Mouse (Mus musculus) retina, embryonic 14.5 days (tissue): Measurements from ENCODE around the gene Nr3c2.

Experiments used
- DNase-seq: peaks from one replicate; pipeline ENCODE4 v3.0.0-alpha.2; 2015; ENCODE audit warnings: low spot score

The Nr3c2 gene

GRCm38 (mm10) chr8:76899411-76900154, at the start of gene Nr3c2:
TSS of gene Nr3c2 (plus strand) at chr8:76899442.
- DNase-seq: peak; percentile 58

DNA sequence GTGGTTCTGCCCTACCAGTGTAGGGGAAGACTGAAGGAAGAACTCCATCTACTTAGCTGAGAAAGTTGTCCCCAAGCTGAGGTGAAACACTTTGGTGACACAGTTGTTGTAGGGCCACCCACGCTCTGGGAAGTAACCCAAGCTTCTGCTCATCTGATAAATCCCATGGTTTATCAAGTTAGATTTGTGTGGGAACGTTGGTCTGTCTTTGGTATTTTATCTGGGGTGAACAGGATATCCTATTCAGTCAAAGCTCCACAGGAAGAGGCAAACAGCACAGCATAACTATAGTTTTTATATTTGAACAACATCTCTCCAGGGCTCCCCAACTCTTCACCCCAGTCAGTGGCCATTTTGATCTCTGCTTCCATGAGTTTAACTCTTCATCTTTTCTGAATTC, 40.7 kb upstream of the Nr3c2 start:
- DNase-seq: no peak

DNA sequence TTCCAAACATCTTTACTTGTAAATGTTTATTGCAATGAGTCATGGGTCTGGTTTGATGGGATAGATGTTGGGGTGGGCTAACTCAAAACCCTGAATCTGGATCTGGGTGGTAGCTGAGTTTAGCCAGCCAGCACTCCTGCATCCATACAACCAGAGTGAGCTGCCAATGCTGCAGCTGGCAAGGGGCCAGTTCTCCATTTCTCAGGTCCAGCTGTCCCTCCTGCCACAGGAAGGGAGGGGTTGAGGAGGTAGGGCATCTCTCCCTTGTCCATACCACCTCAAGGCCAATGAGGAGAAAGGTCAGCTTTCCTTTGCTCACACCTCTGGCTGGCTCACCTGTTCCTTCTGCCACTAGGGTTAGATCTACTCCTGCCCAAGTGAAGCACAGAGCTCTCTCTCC, 39.5 kb upstream of the Nr3c2 start:
- DNase-seq: no peak

GRCm38 (mm10) chr8:76863066-76863465, 36.2 kb upstream of the Nr3c2 start:
- no peak for DNase-seq

GRCm38 (mm10) chr8:76876809-76877208, 22.4 kb upstream of the Nr3c2 start:
- no peak for DNase-seq

GRCm38 (mm10) chr8:76897050-76897449, 2.2 kb upstream of the Nr3c2 start:
- DNase-seq: no peak

DNA sequence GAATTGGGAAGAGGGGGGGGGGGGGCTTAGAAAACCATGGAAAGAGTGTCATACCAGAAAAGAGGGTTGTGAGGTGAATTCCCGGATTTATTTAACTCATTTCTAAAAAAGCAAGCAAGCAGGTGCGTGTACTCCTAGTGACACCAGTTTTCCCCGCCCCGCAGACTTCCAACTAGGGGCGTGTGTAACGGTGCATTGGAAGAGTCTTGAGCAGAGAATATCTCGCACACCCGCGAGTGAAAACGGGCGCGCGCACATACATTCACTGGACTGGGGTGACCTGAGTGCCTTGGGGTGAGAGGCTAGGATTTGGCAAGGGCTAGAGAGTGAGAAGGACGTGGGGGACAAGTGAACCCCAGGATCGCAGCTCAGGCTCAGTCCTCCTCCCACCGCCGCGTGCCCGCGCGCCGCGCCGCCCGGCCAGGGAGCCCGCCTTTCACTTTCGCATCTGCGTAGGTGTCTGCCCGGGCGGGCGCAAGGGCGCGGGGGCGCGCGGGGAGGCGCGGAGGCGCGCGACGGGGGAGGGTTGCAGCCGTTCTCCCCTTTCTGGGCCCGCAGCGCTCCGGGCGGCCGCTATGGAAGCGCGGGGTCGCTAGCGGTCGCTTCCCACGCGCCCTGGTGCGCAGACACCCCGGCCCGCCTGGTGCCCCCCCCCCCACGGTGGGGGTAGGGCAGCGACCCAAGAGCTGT, 376 bp upstream of the Nr3c2 start:
- DNase-seq: peak; percentile 71

DNA sequence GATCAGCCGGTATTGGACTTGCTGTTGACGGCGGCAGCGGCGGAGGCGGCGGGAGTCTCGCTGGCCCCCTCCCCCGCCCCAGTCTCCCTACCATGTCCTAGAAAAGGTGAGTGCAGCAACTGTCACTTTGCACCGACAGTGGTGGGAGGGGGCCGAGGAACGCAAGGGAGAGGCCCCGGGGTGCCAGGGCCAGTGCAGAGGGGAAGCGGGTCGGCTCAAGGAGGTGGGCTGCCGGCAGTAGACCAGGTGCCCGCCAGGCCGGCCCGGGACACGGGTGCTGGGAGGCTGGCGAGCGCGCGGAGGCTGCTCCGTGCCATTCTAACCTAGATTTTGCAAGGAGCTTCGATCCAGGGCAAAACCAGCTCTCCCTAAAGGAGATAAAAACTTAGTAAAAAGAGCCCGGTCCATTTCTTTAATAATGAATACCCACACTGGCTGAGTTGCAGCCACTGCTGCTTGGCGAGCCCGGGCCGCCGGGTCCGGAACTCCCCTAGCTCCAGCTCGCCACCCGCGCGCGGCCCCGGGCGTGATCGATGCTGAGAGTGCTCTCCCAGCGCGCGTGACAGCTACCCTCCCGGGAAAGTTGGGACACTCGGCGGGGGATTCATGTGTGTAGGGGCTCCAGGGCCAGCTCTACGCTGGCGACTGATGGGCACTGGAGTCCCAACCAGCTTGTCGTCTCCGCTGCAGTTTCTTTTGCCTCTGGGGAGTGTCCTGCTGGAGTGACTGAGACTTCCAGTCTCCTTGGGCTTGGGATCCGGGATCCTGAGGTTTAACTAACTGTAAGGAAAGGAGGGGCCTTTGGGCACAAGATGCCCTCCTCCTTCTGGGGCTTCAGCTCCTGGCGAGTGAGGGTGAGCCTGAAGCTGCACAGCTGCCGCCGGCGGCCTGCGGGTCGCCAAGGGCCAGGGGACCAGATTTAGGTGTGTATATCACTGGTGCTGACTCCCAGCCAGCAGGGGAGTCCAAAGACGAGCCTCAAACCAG, 1.2 kb downstream of the Nr3c2 start:
- peak; percentile 55 for DNase-seq

DNA sequence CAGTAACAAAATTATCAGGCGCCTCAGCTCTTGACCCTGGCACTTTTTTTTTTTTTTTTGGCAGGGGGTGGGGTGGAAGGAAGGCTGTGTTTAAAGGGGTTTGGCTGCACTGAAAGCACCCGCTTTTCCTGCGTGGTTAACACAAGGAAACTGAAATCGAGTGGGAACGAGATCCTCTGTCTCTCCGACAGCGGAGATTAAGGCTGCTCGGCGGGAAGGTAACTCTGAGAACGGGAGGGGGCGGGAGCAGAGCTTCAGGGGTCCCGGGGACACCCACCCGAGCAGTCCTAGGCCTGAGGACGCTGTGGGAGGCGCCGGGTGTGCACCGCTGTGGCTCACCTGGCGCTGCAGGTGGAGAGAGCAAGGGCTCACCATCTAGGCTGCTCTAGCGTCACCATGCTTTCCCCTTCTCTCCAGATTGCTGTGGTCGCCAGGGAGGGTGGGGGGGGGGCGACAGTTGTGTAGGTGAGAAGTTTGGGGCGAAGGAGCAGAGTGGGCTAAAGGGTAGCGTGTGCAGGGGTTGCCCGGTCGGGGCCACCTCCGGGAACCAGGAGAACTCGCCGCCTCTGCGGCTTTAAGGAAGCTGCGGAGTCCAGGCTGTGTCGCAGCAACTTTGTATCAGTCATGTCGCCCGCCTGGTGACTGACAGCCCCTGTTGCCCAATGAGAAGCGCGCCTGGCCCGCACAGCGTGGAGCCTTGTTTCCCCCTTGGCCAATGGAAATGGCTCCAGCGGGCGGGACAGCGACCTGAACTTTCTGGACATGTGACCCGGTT, 2.4 kb downstream of the Nr3c2 start:
- DNase-seq: peak; percentile 97

- no peak for DNase-seq
Observed at GRCm38 (mm10) chr8:76902205-76903078, 3.2 kb downstream of the Nr3c2 start.

DNA sequence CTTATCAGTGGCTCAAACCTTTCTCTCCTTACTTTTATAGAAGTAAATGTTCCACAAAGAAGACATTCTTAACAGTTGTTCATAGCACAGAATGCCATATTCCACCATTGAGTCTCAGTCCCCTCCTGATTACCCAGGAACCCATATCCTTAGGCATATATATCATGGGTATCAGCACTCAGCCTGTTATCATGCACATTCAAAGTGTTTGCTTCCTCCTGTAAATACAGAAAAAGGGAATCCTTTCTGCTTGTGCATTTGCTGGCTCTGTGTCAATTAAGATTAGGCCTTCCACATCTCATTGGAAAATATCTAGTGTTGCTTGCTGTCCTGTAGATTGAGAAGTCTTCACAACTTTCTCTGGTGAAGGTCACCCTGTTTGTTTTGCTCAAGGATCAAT, 12.0 kb downstream of the Nr3c2 start:
- DNase-seq: no peak

GRCm38 (mm10) chr8:76912678-76913077, 13.4 kb downstream of the Nr3c2 start:
- DNase-seq: no peak

- no peak for DNase-seq
Observed at GRCm38 (mm10) chr8:76913207-76913606, 14.0 kb downstream of the Nr3c2 start.

- no peak for DNase-seq
Observed at GRCm38 (mm10) chr8:76915260-76915659, 16.0 kb downstream of the Nr3c2 start.

DNA sequence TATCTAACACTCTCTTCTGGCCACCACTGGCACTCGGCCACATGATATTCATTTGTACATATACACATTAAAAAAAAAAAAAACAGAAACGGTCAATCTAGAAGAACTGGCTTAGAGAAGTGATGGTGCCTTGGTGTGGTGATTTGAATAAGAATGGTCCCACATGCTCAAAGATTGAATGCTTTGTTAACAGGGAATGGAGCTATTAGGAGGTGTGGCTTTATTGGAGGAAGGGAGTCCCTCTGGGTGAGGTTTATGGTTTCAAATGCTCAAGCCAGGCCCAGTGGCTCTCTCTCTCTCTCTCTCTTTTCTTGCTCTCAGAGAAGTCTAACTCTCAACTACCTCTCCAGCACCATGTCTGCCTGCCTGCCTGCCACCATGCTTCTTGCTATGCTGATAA, 20.3 kb downstream of the Nr3c2 start:
- no peak for DNase-seq

DNA sequence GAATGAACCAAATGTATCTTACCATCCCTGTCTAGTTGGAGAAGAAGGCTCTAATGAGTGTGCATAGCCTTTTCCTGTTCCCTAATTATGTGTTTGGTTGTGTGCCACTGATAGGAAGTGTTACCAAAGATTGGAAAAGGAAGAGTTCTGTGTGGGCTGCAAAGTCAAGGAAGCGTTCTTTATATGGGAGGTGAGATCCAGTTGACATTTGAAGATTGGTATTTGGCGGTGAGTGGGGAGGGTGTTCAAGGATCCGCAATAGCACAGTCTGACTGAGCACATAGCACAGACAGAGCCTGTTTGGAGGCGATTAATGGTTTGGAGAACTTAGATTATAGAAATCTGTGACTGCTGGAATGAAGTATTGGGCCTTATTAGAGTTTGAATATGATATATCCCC, 24.9 kb downstream of the Nr3c2 start:
- DNase-seq: no peak

DNA sequence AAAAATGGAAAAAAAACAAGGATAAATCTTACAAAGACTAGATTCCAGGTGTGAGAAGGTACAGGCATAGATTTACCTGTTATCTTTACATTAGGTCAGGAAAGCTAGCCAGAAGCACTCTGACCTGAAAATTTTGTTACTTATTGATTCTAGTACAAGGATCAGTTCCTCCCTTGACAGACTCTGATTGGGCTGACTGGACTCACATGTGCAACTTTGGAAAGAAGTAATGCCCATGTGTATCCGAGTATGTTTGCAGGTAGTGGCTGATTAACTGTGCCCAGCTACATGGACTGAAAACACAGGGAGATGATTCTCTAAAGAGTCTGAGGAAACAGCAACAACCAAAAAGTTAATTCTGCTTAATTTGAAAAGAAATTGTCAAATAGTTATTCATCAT, 29.1 kb downstream of the Nr3c2 start:
- DNase-seq: no peak

GRCm38 (mm10) chr8:76928808-76929207, 29.6 kb downstream of the Nr3c2 start:
- DNase-seq: no peak

DNA sequence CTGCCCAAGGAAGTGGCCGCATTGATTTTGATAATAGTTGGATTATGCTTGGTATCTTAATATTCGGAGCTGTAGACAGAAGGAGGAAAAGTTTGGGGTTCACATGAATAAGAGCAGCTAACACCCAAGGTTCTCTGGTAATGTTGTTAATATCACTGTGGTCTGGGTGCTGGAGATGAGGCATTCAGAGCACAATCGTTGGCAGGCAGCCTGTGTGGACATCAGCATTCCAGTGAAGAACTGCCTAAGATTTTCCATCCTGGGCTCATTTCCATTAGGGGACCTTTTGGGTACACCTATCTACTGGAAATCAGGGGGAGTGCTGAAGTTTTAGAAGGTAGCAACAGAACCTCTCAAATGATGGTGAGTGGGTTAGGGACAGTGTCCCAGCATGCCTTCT, 65.8 kb downstream of the Nr3c2 start:
- DNase-seq: no peak

DNA sequence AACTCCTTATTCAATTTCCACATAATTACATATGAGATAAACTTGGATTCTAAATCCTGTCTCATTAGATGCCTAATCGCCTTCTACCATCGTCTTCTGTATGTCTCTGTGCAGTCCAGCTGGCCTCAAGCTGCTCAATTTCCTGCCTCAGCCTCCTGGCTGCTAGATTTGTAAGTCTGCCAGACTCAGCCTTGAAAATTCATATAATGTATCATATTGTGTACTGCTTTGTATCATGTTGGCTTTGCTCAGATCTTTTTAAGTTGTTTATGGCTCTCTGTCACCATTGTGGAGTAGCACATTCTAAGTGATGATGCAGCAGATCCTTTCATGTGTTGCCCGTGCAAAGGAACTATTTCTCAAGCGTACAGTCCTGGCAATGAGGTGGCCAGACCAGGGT, 71.9 kb downstream of the Nr3c2 start:
- no peak for DNase-seq
